ENCODE assay signal across 7 mouse cellular contexts in the genomic region with DNA sequence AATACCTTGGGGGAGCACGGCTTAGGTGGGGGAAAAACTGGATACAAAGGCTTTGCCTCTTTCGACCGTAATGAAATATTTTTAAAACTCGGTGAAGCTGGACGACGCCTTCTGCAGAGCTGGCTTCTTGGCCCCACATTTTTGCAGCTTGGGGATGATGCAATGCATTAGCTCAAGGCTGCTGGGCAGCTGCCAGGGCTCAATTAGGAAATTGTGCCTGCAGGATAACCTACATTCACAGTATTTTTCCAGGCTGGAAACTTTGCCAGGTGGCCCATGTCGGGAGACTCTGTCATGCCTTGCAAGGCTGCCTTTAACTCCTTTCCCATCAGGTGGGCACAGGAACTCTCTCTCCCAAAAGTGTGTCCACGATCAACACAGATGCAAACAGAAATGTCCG. TPM values are rescaled to one million over a fixed set of nuclear protein-coding genes. Genes with fewer than 3 reads are reported as not detected.
DNase-seq lines count a peak whose midpoint lies in the region; ATAC-seq lines count a peak whose summit lies in the region.

No protein-coding gene starts in this region.

- H3K4me3 ChIP-seq in heart, embryonic 11.5 days (ENCODE audit: low read depth, low read length), result no peak overlapping the region
- H3K4me3 ChIP-seq in limb, embryonic 10.5 days, result no peak overlapping the region
- no peak overlapping the region for H3K4me3 ChIP-seq in stomach, embryonic 15.5 days (replicated peaks)

- H3K27me3 ChIP-seq in heart, embryonic 11.5 days (ENCODE audit: control insufficient read depth, insufficient read depth, low read length), result no peaks in the 10 kb centered on the region
- no peaks in the 10 kb centered on the region for H3K27me3 ChIP-seq in limb, embryonic 10.5 days (ENCODE audit: low read depth, poor library complexity, severe bottlenecking)
- no peaks in the 10 kb centered on the region for H3K27me3 ChIP-seq in stomach, embryonic 15.5 days (replicated peaks)

- H3K9me3 ChIP-seq in heart, embryonic 11.5 days (replicated peaks; ENCODE audit: control insufficient read depth, low read length), result peaks cover 3% of the 10 kb centered on the region; the same call in 1 of the 2 replicates
- H3K9me3 ChIP-seq in limb, embryonic 10.5 days (replicated peaks), result no peaks in the 10 kb centered on the region
- H3K9me3 ChIP-seq in stomach, embryonic 15.5 days, result no peaks in the 10 kb centered on the region

- no peak overlapping the region for H3K4me2 ChIP-seq in heart, embryonic 11.5 days
- H3K4me2 ChIP-seq in stomach, embryonic 15.5 days, result no peak overlapping the region

- peak; percentile 42 for DNase-seq in right cerebral cortex, postnatal 4 days
- DNase-seq in right cerebral cortex, postnatal 25 days, result no peak
- DNase-seq in cerebellum, adult 8-10 months, result peak; percentile 91
- DNase-seq in limb, embryonic 10.5 days (ENCODE audit: low spot score), result no peak
- DNase-seq in thymus, postnatal 0 days (ENCODE audit: low spot score), result no peak

- 0 out of 2 replicates have a peak overlapping the region, but pooled peaks have one; percentile 24 for H3K27ac ChIP-seq in heart, embryonic 11.5 days (ENCODE audit: low read depth, low read length)
- H3K27ac ChIP-seq in limb, embryonic 10.5 days, result peak overlapping the region; percentile 59; the same call in 1 of the 2 replicates
- H3K27ac ChIP-seq in stomach, embryonic 15.5 days, result peak overlapping the region; percentile 60

- ATAC-seq in heart, embryonic 11.5 days (replicated peaks; ENCODE audit: insufficient number of reproducible peaks, low FRiP score, low TSS enrichment), result no peak
- ATAC-seq in stomach, embryonic 15.5 days (ENCODE audit: insufficient read depth, low FRiP score, low read depth), result no peak

- H3K4me1 ChIP-seq in heart, embryonic 11.5 days (ENCODE audit: control insufficient read depth, insufficient read depth, low read length), result peaks cover 12% of the 10 kb centered on the region
- H3K4me1 ChIP-seq in limb, embryonic 10.5 days, result peaks cover 39% of the 10 kb centered on the region
- H3K4me1 ChIP-seq in stomach, embryonic 15.5 days, result peaks cover 21% of the 10 kb centered on the region

- no peak overlapping the region for H3K9ac ChIP-seq in heart, embryonic 11.5 days (ENCODE audit: low read depth, low read length)
- H3K9ac ChIP-seq in stomach, embryonic 15.5 days, result no peak overlapping the region

- WGBS in heart, embryonic 11.5 days (ENCODE audit: insufficient replicate concordance), result 70% methylated on average over 9 of the region's 9 CpGs
- whole genome bisulfite sequencing in limb, embryonic 10.5 days, result 83% methylated on average over 9 of the region's 9 CpGs
- 21% methylated on average over 9 of the region's 9 CpGs for WGBS in stomach, embryonic 15.5 days

- no peaks in the 10 kb centered on the region for H3K36me3 ChIP-seq in heart, embryonic 11.5 days (ENCODE audit: control insufficient read depth, insufficient read depth, low read length)
- no peaks in the 10 kb centered on the region for H3K36me3 ChIP-seq in limb, embryonic 10.5 days
- H3K36me3 ChIP-seq in stomach, embryonic 15.5 days, result no peaks in the 10 kb centered on the region

RNA-seq across cellular contexts. Expression of gene Sec14l1, which starts 6.4 kb away (rescaled TPM):
- polyA plus RNA-seq in heart, embryonic 11.5 days (2014; fragmentation: Nextera tagmentation; extraction: Ambion mirVana), result 32.6 and 39.4 TPM in 2 replicates
- 40.1 and 47.8 TPM in 2 replicates for polyA plus RNA-seq in limb, embryonic 10.5 days (2016; fragmentation: Nextera tagmentation; extraction: Ambion mirVana)
- polyA plus RNA-seq in stomach, embryonic 15.5 days (2015; fragmentation: Nextera tagmentation; extraction: Ambion mirVana), result 48.0 and 49.5 TPM in 2 replicates
- 35.9 and 37.7 TPM in 2 replicates for polyA plus RNA-seq in thymus, postnatal 0 days (2015; fragmentation: Nextera tagmentation; extraction: Ambion mirVana)

Comparison
In these comparisons a context has a peak if more than half of its experiments do, and no peak if none do; other contexts are left out.
1. DNase-seq: peak in right cerebral cortex, postnatal 4 days (single experiment) and cerebellum, adult 8-10 months (single experiment); none in right cerebral cortex, postnatal 25 days (single experiment), limb, embryonic 10.5 days (single experiment) and thymus, postnatal 0 days (single experiment).
2. Peak in every context shown above with its lines, with median percentiles within 50 percentile points of each other: H3K27ac ChIP-seq.